ENCODE assay signal across 15 mouse cellular contexts in the genomic region with DNA sequence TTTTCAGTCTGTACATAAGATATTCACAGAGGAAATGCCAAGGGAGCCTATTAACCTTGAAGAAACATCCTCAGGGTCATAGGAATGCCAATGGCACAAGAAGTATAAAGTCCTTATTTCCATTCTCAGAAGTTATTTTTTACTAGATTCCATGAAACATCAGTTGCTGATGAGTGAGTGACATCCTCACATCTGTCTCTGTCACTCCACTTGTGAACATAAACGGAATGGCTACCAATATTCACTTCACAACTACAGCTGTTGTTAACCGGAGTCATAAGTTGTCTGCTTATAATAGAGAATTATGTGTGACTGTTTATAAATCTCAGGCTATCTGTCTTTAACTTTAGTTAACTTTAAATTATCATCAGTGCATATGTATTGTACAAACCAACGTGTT.
"Had no signal": no experiment of that assay in that cellular context is flagged by ENCODE, and none has a peak within 500 bp of the region (broad histone marks: within the 10 kb centered on the region; RNA-seq: fewer than 3 reads in every experiment).

No protein-coding gene starts in this region.

- H3K9ac ChIP-seq: neural tube, embryonic 15.5 days; stomach, embryonic 15.5 days had no signal

- H3K4me1 ChIP-seq: neural tube, embryonic 15.5 days; stomach, embryonic 15.5 days had no signal

- H3K36me3 ChIP-seq: neural tube, embryonic 15.5 days; stomach, embryonic 15.5 days had no signal

- H3K4me2 ChIP-seq: neural tube, embryonic 15.5 days; stomach, embryonic 15.5 days had no signal

- DNase-seq: retina, postnatal 1 day; right cerebral cortex, adult 18-20 months; right cerebral cortex, postnatal 14 days; right cerebral cortex, postnatal 25 days; right cerebral cortex, postnatal 4 days; spleen, adult 18-20 months; thymus, adult 18-20 months; thymus, adult 2 months; thymus, postnatal 14 days; thymus, postnatal 25 days; thymus, postnatal 36 days; thymus, postnatal 4 days had no signal

- H3K27me3 ChIP-seq: neural tube, embryonic 15.5 days; stomach, embryonic 15.5 days had no signal

- H3K9me3 ChIP-seq: neural tube, embryonic 15.5 days; stomach, embryonic 15.5 days had no signal

- H3K27ac ChIP-seq: neural tube, embryonic 15.5 days; stomach, embryonic 15.5 days; stomach, postnatal 0 days had no signal

- H3K4me3 ChIP-seq: neural tube, embryonic 15.5 days; stomach, embryonic 15.5 days had no signal
